In the genomic region with DNA sequence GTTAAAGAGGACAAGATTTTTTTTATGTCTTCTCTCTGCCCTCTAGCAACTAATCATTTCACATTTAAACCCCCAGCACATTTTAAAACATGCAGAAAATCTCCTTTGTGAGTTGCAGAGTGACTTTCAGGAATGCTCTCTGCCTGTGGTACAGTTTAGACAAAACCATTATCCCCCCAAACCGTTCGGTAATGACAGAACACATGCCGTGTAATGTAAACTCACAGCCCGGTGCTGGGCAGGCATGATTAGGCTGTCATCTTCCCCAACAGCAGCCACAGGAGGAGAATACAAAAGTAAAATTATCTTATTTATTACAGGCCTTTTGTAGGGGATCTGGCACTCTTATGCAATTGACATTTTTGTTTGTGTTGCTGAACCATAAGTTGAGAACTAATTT, we compare ENCODE assay signal across 18 mouse cellular contexts.
DNase-seq lines count a peak whose midpoint lies in the region; ATAC-seq and TF ChIP-seq lines count a peak whose summit lies in the region.
"Had no signal": no experiment of that assay in that cellular context is flagged by ENCODE, and none has a peak within 500 bp of the region (broad histone marks: within the 10 kb centered on the region; RNA-seq: fewer than 3 reads in every experiment).

No protein-coding gene starts in this region.

- no peak overlapping the region for H3K9ac ChIP-seq in forebrain, embryonic 14.5 days (ENCODE audit: low read length)
- no peak overlapping the region for H3K9ac ChIP-seq in forebrain, postnatal 0 days
- no peak overlapping the region for H3K9ac ChIP-seq in hindbrain, postnatal 0 days (replicated peaks; ENCODE audit: low read length)
- H3K9ac ChIP-seq in hindbrain, embryonic 13.5 days, result no peak overlapping the region
- H3K9ac ChIP-seq in midbrain, embryonic 16.5 days (ENCODE audit: low read depth, low read length), result no peak overlapping the region
- H3K9ac ChIP-seq in heart, embryonic 11.5 days (ENCODE audit: low read depth, low read length), result no peak overlapping the region
- H3K9ac ChIP-seq: embryonic facial prominence, embryonic 13.5 days; heart, embryonic 12.5 days had no signal

- H3K4me1 ChIP-seq in forebrain, embryonic 14.5 days (ENCODE audit: control insufficient read depth, insufficient read depth, low read length), result no peaks in the 10 kb centered on the region
- no peaks in the 10 kb centered on the region for H3K4me1 ChIP-seq in forebrain, postnatal 0 days (ENCODE audit: insufficient read depth)
- H3K4me1 ChIP-seq in hindbrain, postnatal 0 days (ENCODE audit: insufficient read depth, low read length), result no peaks in the 10 kb centered on the region
- H3K4me1 ChIP-seq in hindbrain, embryonic 13.5 days (replicated peaks), result no peaks in the 10 kb centered on the region
- no peaks in the 10 kb centered on the region for H3K4me1 ChIP-seq in midbrain, embryonic 16.5 days (ENCODE audit: control insufficient read depth, insufficient read depth, low read length)
- no peaks in the 10 kb centered on the region for H3K4me1 ChIP-seq in heart, embryonic 11.5 days (ENCODE audit: control insufficient read depth, insufficient read depth, low read length)
- H3K4me1 ChIP-seq: embryonic facial prominence, embryonic 13.5 days; heart, embryonic 12.5 days; hindbrain, embryonic 10.5 days had no signal

- H3K9me3 ChIP-seq in forebrain, embryonic 14.5 days (replicated peaks; ENCODE audit: control insufficient read depth, low read length), result no peaks in the 10 kb centered on the region
- H3K9me3 ChIP-seq in forebrain, postnatal 0 days (ENCODE audit: low read length), result no peaks in the 10 kb centered on the region
- H3K9me3 ChIP-seq in hindbrain, postnatal 0 days (ENCODE audit: low read length), result no peaks in the 10 kb centered on the region
- H3K9me3 ChIP-seq in hindbrain, embryonic 13.5 days, result no peaks in the 10 kb centered on the region
- H3K9me3 ChIP-seq in midbrain, embryonic 16.5 days (replicated peaks; ENCODE audit: control insufficient read depth, low read length, poor library complexity, severe bottlenecking), result no peaks in the 10 kb centered on the region
- H3K9me3 ChIP-seq in heart, embryonic 11.5 days (replicated peaks; ENCODE audit: control insufficient read depth, low read length), result no peaks in the 10 kb centered on the region
- H3K9me3 ChIP-seq: embryonic facial prominence, embryonic 13.5 days; heart, embryonic 12.5 days; hindbrain, embryonic 10.5 days had no signal

- no peak overlapping the region for H3K27ac ChIP-seq in forebrain, embryonic 14.5 days (ENCODE audit: low read depth, low read length)
- no peak overlapping the region for H3K27ac ChIP-seq in forebrain, postnatal 0 days (ENCODE audit: low read depth, low read length)
- no peak overlapping the region for H3K27ac ChIP-seq in hindbrain, postnatal 0 days
- H3K27ac ChIP-seq in hindbrain, embryonic 13.5 days, result no peak overlapping the region
- H3K27ac ChIP-seq in midbrain, embryonic 16.5 days (ENCODE audit: low read length), result no peak overlapping the region
- H3K27ac ChIP-seq in heart, embryonic 11.5 days (ENCODE audit: low read depth, low read length), result no peak overlapping the region
- H3K27ac ChIP-seq: embryonic facial prominence, embryonic 13.5 days; heart, adult 2 months; hindbrain, embryonic 10.5 days had no signal

- no peak for ATAC-seq in forebrain, embryonic 14.5 days
- ATAC-seq in forebrain, postnatal 0 days, result no peak
- ATAC-seq in hindbrain, postnatal 0 days, result no peak
- no peak for ATAC-seq in hindbrain, embryonic 13.5 days (ENCODE audit: low FRiP score)
- peak; percentile 76; the same call in 1 of the 2 replicates for ATAC-seq in midbrain, embryonic 16.5 days
- no peak for ATAC-seq in heart, embryonic 11.5 days (replicated peaks; ENCODE audit: insufficient number of reproducible peaks, low FRiP score, low TSS enrichment)

- H3K36me3 ChIP-seq in forebrain, embryonic 14.5 days (ENCODE audit: control insufficient read depth, insufficient read depth, low read length), result no peaks in the 10 kb centered on the region
- H3K36me3 ChIP-seq in forebrain, postnatal 0 days (ENCODE audit: insufficient read depth), result no peaks in the 10 kb centered on the region
- no peaks in the 10 kb centered on the region for H3K36me3 ChIP-seq in hindbrain, postnatal 0 days (ENCODE audit: insufficient read depth, low read length)
- H3K36me3 ChIP-seq in hindbrain, embryonic 13.5 days, result no peaks in the 10 kb centered on the region
- no peaks in the 10 kb centered on the region for H3K36me3 ChIP-seq in midbrain, embryonic 16.5 days (ENCODE audit: control insufficient read depth, insufficient read depth, low read length)
- H3K36me3 ChIP-seq in heart, embryonic 11.5 days (ENCODE audit: control insufficient read depth, insufficient read depth, low read length), result no peaks in the 10 kb centered on the region
- H3K36me3 ChIP-seq: embryonic facial prominence, embryonic 13.5 days; heart, embryonic 12.5 days; hindbrain, embryonic 10.5 days had no signal

- no peak overlapping the region for H3K4me2 ChIP-seq in forebrain, embryonic 14.5 days (ENCODE audit: low read length)
- no peak overlapping the region for H3K4me2 ChIP-seq in forebrain, postnatal 0 days (ENCODE audit: low read depth)
- H3K4me2 ChIP-seq in hindbrain, postnatal 0 days (ENCODE audit: low read depth, low read length), result no peak overlapping the region
- no peak overlapping the region for H3K4me2 ChIP-seq in hindbrain, embryonic 13.5 days
- no peak overlapping the region for H3K4me2 ChIP-seq in midbrain, embryonic 16.5 days (ENCODE audit: low read length)
- no peak overlapping the region for H3K4me2 ChIP-seq in heart, embryonic 11.5 days
- H3K4me2 ChIP-seq: embryonic facial prominence, embryonic 13.5 days; heart, embryonic 12.5 days had no signal

- peak; percentile 8 for DNase-seq in forebrain, embryonic 14.5 days (ENCODE audit: low spot score)
- DNase-seq in forebrain, postnatal 0 days, result no peak
- peak; percentile 24 for DNase-seq in hindbrain, postnatal 0 days (ENCODE audit: low spot score)
- peak; percentile 65 for DNase-seq in brain, embryonic 14.5 days (ENCODE audit: low read depth)
- no peak for DNase-seq in gastrocnemius, postnatal 10 days
- DNase-seq: adrenal gland, postnatal 10 days; cerebellum, adult 11-12 months; cerebellum, adult 9-10 months; cerebellum, postnatal 25 days; gastrocnemius, postnatal 14 days; heart, adult 2 months; kidney, adult 11 months had no signal

- no peaks in the 10 kb centered on the region for H3K27me3 ChIP-seq in forebrain, embryonic 14.5 days (replicated peaks; ENCODE audit: control insufficient read depth, insufficient read depth, low read length)
- H3K27me3 ChIP-seq in forebrain, postnatal 0 days (ENCODE audit: insufficient read depth, low read length), result no peaks in the 10 kb centered on the region
- no peaks in the 10 kb centered on the region for H3K27me3 ChIP-seq in hindbrain, postnatal 0 days (ENCODE audit: insufficient read depth, low read length)
- no peaks in the 10 kb centered on the region for H3K27me3 ChIP-seq in hindbrain, embryonic 13.5 days
- H3K27me3 ChIP-seq in midbrain, embryonic 16.5 days (ENCODE audit: control insufficient read depth, insufficient read depth, low read depth, low read length), result no peaks in the 10 kb centered on the region
- H3K27me3 ChIP-seq in heart, embryonic 11.5 days (ENCODE audit: control insufficient read depth, insufficient read depth, low read length), result no peaks in the 10 kb centered on the region
- H3K27me3 ChIP-seq: embryonic facial prominence, embryonic 13.5 days; heart, embryonic 12.5 days had no signal

- no peak overlapping the region for H3K4me3 ChIP-seq in forebrain, embryonic 14.5 days (ENCODE audit: low read depth, low read length)
- H3K4me3 ChIP-seq in forebrain, postnatal 0 days (ENCODE audit: low read depth, low read length), result no peak overlapping the region
- no peak overlapping the region for H3K4me3 ChIP-seq in hindbrain, postnatal 0 days (ENCODE audit: low read length)
- H3K4me3 ChIP-seq in hindbrain, embryonic 13.5 days, result no peak overlapping the region
- no peak overlapping the region for H3K4me3 ChIP-seq in midbrain, embryonic 16.5 days (ENCODE audit: low read depth, low read length)
- H3K4me3 ChIP-seq in heart, embryonic 11.5 days (ENCODE audit: low read depth, low read length), result no peak overlapping the region
- H3K4me3 ChIP-seq: embryonic facial prominence, embryonic 13.5 days; heart, adult 2 months; heart, embryonic 12.5 days; hindbrain, embryonic 10.5 days had no signal

- TF ChIP-seq CTCF in forebrain, postnatal 0 days (IDR thresholded peaks at IDR 0.05; ENCODE audit: low read depth), result no peak
- no peak for TF ChIP-seq CTCF in hindbrain, postnatal 0 days (IDR thresholded peaks at IDR 0.05; ENCODE audit: low read depth)
- no peak for TF ChIP-seq CTCF in brain, embryonic 14.5 days (IDR thresholded peaks at IDR 0.05; ENCODE audit: borderline replicate concordance, extremely low read depth, insufficient read depth, insufficient read length)

- no peak for TF ChIP-seq POLR2A in brain, embryonic 14.5 days (IDR thresholded peaks at IDR 0.05; ENCODE audit: borderline replicate concordance, extremely low read depth, insufficient read depth, insufficient read length, poor library complexity, severe bottlenecking)

- WGBS in forebrain, embryonic 14.5 days, result 48% methylated on average over 4 of the region's 4 CpGs
- 32% methylated on average over 4 of the region's 4 CpGs for WGBS in forebrain, postnatal 0 days
- 18% methylated on average over 4 of the region's 4 CpGs for WGBS in hindbrain, postnatal 0 days
- WGBS in hindbrain, embryonic 13.5 days, result 39% methylated on average over 4 of the region's 4 CpGs
- 26% methylated on average over 4 of the region's 4 CpGs for WGBS in midbrain, embryonic 16.5 days
- WGBS in heart, embryonic 11.5 days (ENCODE audit: insufficient replicate concordance), result 60% methylated on average over 4 of the region's 4 CpGs

Comparison
In these comparisons a context has a peak if more than half of its experiments do, and no peak if none do; other contexts are left out.
1. DNase-seq: peak in forebrain, embryonic 14.5 days (single experiment), hindbrain, postnatal 0 days (single experiment) and brain, embryonic 14.5 days (single experiment); none in forebrain, postnatal 0 days (single experiment) and gastrocnemius, postnatal 10 days (single experiment).